Mouse (Mus musculus) heart, postnatal 0 days (tissue): ENCODE results near the gene Tcea3.

ENCODE experiments used
- CTCF ChIP-seq: IDR thresholded peaks from 2 replicates; pipeline ENCODE4 v1.5.1; 2016; ENCODE audit warnings: antibody characterized with exemption, control low read depth, low read depth
- EP300 ChIP-seq: IDR thresholded peaks from 2 replicates; pipeline ENCODE4 v1.6.1; 2016; ENCODE audit warnings: antibody characterized with exemption, low read depth

GRCm38 (mm10) chr4:136218595-136219214 is 28.8 kb upstream of the Tcea3 start:
- no peak for TF ChIP-seq EP300
- peak; percentile 33; the same call in 1 of the 2 replicates for TF ChIP-seq CTCF
